17 mouse cellular contexts compared by ENCODE assay signal in genomic region chr6:54371874-54372273, GRCm38 (mm10). TPM values are rescaled to one million over a fixed set of nuclear protein-coding genes. Genes with fewer than 3 reads are reported as not detected.
"Had no signal": no experiment of that assay in that cellular context is flagged by ENCODE, and none has a peak within 500 bp of the region (broad histone marks: within the 10 kb centered on the region; RNA-seq: fewer than 3 reads in every experiment).

No protein-coding gene starts in this region.

- ATAC-seq: lung, postnatal 0 days; midbrain, embryonic 15.5 days had no signal

- H3K4me3 ChIP-seq: layer of hippocampus, adult 2 months; limb, embryonic 10.5 days; liver, embryonic 15.5 days; midbrain, embryonic 15.5 days; neural tube, embryonic 13.5 days had no signal

- H3K27me3 ChIP-seq: liver, embryonic 15.5 days; midbrain, embryonic 15.5 days; neural tube, embryonic 13.5 days had no signal

- H3K4me1 ChIP-seq: liver, embryonic 15.5 days; midbrain, embryonic 15.5 days had no signal

- H3K9ac ChIP-seq: liver, embryonic 15.5 days; midbrain, embryonic 15.5 days; neural tube, embryonic 13.5 days had no signal

- H3K4me2 ChIP-seq: liver, embryonic 11.5 days; liver, embryonic 15.5 days; midbrain, embryonic 11.5 days; midbrain, embryonic 15.5 days; neural tube, embryonic 13.5 days had no signal

- H3K27ac ChIP-seq: layer of hippocampus, adult 2 months; limb, embryonic 10.5 days; liver, embryonic 15.5 days; midbrain, embryonic 15.5 days; neural tube, embryonic 13.5 days had no signal

- H3K36me3 ChIP-seq: limb, embryonic 10.5 days; liver, embryonic 15.5 days; midbrain, embryonic 15.5 days; neural tube, embryonic 13.5 days had no signal

- DNase-seq: kidney, postnatal 10 days; kidney, postnatal 4 days; lung, adult 2 months; lung, postnatal 36 days; right cerebral cortex, adult 18-20 months; right cerebral cortex, postnatal 25 days; thymus, adult 2 months; thymus, postnatal 25 days had no signal

- H3K9me3 ChIP-seq: limb, embryonic 10.5 days; liver, embryonic 15.5 days; midbrain, embryonic 15.5 days; neural tube, embryonic 13.5 days had no signal

RNA-seq across cellular contexts. Expression of gene Prr15, which starts 46.2 kb away (rescaled TPM):
- total RNA-seq: megakaryocyte, adult 5-6 weeks had no signal
